8 mouse cellular contexts compared by ENCODE assay signal in genomic region chr2:181671326-181671725, GRCm38 (mm10). TPM values are rescaled to one million over a fixed set of nuclear protein-coding genes. Genes with fewer than 3 reads are reported as not detected.
DNase-seq lines count a peak whose midpoint lies in the region; ATAC-seq lines count a peak whose summit lies in the region.

Gene Sox18 (minus strand): TSS chr2:181671640.

- H3K4me1 ChIP-seq in hindbrain, embryonic 14.5 days (replicated peaks; ENCODE audit: control insufficient read depth, insufficient read depth, low read length): peaks cover 27% of the 10 kb centered on the region
- H3K4me1 ChIP-seq in limb, embryonic 10.5 days: peaks cover 52% of the 10 kb centered on the region
- H3K4me1 ChIP-seq in midbrain, embryonic 13.5 days (replicated peaks): peaks cover 32% of the 10 kb centered on the region

- H3K9ac ChIP-seq in hindbrain, embryonic 14.5 days: peak within 1 kb of the TSS; percentile 56
- H3K9ac ChIP-seq in midbrain, embryonic 13.5 days (replicated peaks): peak within 1 kb of the TSS; percentile 39

- peak within 1 kb of the TSS; percentile 38 for H3K4me3 ChIP-seq in hindbrain, embryonic 14.5 days (replicated peaks; ENCODE audit: low read length)
- peak within 1 kb of the TSS; percentile 52 for H3K4me3 ChIP-seq in limb, embryonic 10.5 days
- peak within 1 kb of the TSS; percentile 39 for H3K4me3 ChIP-seq in midbrain, embryonic 13.5 days (replicated peaks)

- H3K9me3 ChIP-seq in hindbrain, embryonic 14.5 days (ENCODE audit: control insufficient read depth, low read length): no peaks in the 10 kb centered on the region
- no peaks in the 10 kb centered on the region for H3K9me3 ChIP-seq in limb, embryonic 10.5 days (replicated peaks)
- no peaks in the 10 kb centered on the region for H3K9me3 ChIP-seq in midbrain, embryonic 13.5 days

- H3K27ac ChIP-seq in hindbrain, embryonic 14.5 days: peak within 1 kb of the TSS; percentile 47
- peak within 1 kb of the TSS; percentile 80 for H3K27ac ChIP-seq in limb, embryonic 10.5 days
- no peak within 1 kb of the TSS for H3K27ac ChIP-seq in midbrain, embryonic 13.5 days

- WGBS in hindbrain, embryonic 14.5 days: under 1% methylated on average over 41 of the region's 43 CpGs
- under 1% methylated on average over 43 of the region's 43 CpGs for WGBS in limb, embryonic 10.5 days
- WGBS in midbrain, embryonic 13.5 days: under 1% methylated on average over 32 of the region's 43 CpGs

- peak within 1 kb of the TSS; percentile 63 for H3K4me2 ChIP-seq in hindbrain, embryonic 14.5 days (replicated peaks)
- H3K4me2 ChIP-seq in midbrain, embryonic 13.5 days (replicated peaks): peak within 1 kb of the TSS; percentile 53

- peaks cover 54% of the 10 kb centered on the region for H3K27me3 ChIP-seq in hindbrain, embryonic 14.5 days (ENCODE audit: control insufficient read depth, insufficient read depth, low read length)
- H3K27me3 ChIP-seq in limb, embryonic 10.5 days (ENCODE audit: low read depth, poor library complexity, severe bottlenecking): peaks cover 80% of the 10 kb centered on the region
- H3K27me3 ChIP-seq in midbrain, embryonic 13.5 days: peaks cover 74% of the 10 kb centered on the region

- DNase-seq in ES-CJ7 (ENCODE audit: low read depth, low spot score): peak; percentile 20
- DNase-seq in adrenal gland, postnatal 25 days: peak; percentile 65
- DNase-seq in gastrocnemius, postnatal 10 days: peak; percentile 44
- DNase-seq in hindbrain, embryonic 14.5 days (ENCODE audit: low spot score): no peak
- no peak for DNase-seq in limb, embryonic 10.5 days (ENCODE audit: low spot score)
- no peak for DNase-seq in cerebellum, adult 9-11 months
- no peak for DNase-seq in thymus, postnatal 25 days

- ATAC-seq in hindbrain, embryonic 14.5 days (ENCODE audit: low FRiP score): 0 out of 2 replicates have a peak, but pooled peaks have one; percentile 26
- no peak for ATAC-seq in midbrain, embryonic 13.5 days

- no peaks in the 10 kb centered on the region for H3K36me3 ChIP-seq in hindbrain, embryonic 14.5 days (replicated peaks; ENCODE audit: control insufficient read depth, insufficient read depth)
- no peaks in the 10 kb centered on the region for H3K36me3 ChIP-seq in limb, embryonic 10.5 days
- H3K36me3 ChIP-seq in midbrain, embryonic 13.5 days: no peaks in the 10 kb centered on the region

RNA-seq across cellular contexts. Expression of gene Sox18, which starts in this region (rescaled TPM):
- 39.0 and 40.4 TPM in 2 replicates for total RNA-seq in adrenal gland, postnatal 25 days (2021)
- total RNA-seq in gastrocnemius, postnatal 10 days (2021): 10 to 100 TPM; 25.4 to 36.2 TPM
- polyA plus RNA-seq in hindbrain, embryonic 14.5 days (2014; fragmentation: Nextera tagmentation; extraction: Ambion mirVana): 19.3 and 20.9 TPM in 2 replicates
- polyA plus RNA-seq in limb, embryonic 10.5 days (2016; fragmentation: Nextera tagmentation; extraction: Ambion mirVana): 25.9 and 27.9 TPM in 2 replicates
- 13.7 and 14.2 TPM in 2 replicates for polyA plus RNA-seq in midbrain, embryonic 13.5 days (2015; fragmentation: Nextera tagmentation; extraction: Ambion mirVana)

Comparison
In these comparisons a context has a peak if more than half of its experiments do, and no peak if none do; other contexts are left out.
1. DNase-seq: peak in ES-CJ7 (single experiment), adrenal gland, postnatal 25 days (single experiment) and gastrocnemius, postnatal 10 days (single experiment); none in hindbrain, embryonic 14.5 days (single experiment), limb, embryonic 10.5 days (single experiment), cerebellum, adult 9-11 months (single experiment) and thymus, postnatal 25 days (single experiment).
2. Peak in every context shown above with its lines, with median percentiles within 50 percentile points of each other: H3K4me3 ChIP-seq.